Mouse (Mus musculus): ENCODE data around the gene Qrich2. TPM values are rescaled to one million over a fixed set of nuclear protein-coding genes. Genes with fewer than 3 reads are reported as not detected.

Gene Qrich2
- polyA plus RNA-seq, 1 experiment, result 1.2 TPM

GRCm38 (mm10) chr11:116445596-116446307 lies 20.3 kb downstream of the Qrich2 start:
- DNase-seq (ENCODE audit: low read depth), result no peak

GRCm38 (mm10) chr11:116443935-116444334 lies 22.1 kb downstream of the Qrich2 start:
- DNase-seq (ENCODE audit: low read depth), result no peak

GRCm38 (mm10) chr11:116443311-116443710 lies 22.7 kb downstream of the Qrich2 start:
- no peak for DNase-seq (ENCODE audit: low read depth)

- DNase-seq (ENCODE audit: low read depth), result no peak
These were observed 23.2 kb downstream of the Qrich2 start for GRCm38 (mm10) chr11:116442867-116443177.

GRCm38 (mm10) chr11:116442129-116442866 lies 23.7 kb downstream of the Qrich2 start:
- no peak for DNase-seq (ENCODE audit: low read depth)

GRCm38 (mm10) chr11:116440408-116441068 lies 25.5 kb downstream of the Qrich2 start:
- DNase-seq (ENCODE audit: low read depth), result no peak

GRCm38 (mm10) chr11:116439269-116440240 lies 26.5 kb downstream of the Qrich2 start:
- no peak for DNase-seq (ENCODE audit: low read depth)

GRCm38 (mm10) chr11:116437541-116437940 lies 28.5 kb downstream of the Qrich2 start:
- DNase-seq (ENCODE audit: low read depth), result no peak

- no peak for DNase-seq (ENCODE audit: low read depth)
These were observed 29.2 kb downstream of the Qrich2 start for GRCm38 (mm10) chr11:116436725-116437331.

- DNase-seq (ENCODE audit: low read depth), result no peak
These were observed 29.9 kb downstream of the Qrich2 start for GRCm38 (mm10) chr11:116435992-116436724.

- no peak for DNase-seq (ENCODE audit: low read depth)
These were observed 30.9 kb downstream of the Qrich2 start for GRCm38 (mm10) chr11:116434967-116435752.

GRCm38 (mm10) chr11:116434287-116434966 lies 31.6 kb downstream of the Qrich2 start:
- no peak for DNase-seq (ENCODE audit: low read depth)

GRCm38 (mm10) chr11:116433356-116434286 lies 32.4 kb downstream of the Qrich2 start, which contains the start of gene Ubald2:
TSS of gene Ubald2 (plus strand) at chr11:116434094.
- DNase-seq (ENCODE audit: low read depth), result peak; percentile 99

GRCm38 (mm10) chr11:116432593-116433355 lies 33.3 kb downstream of the Qrich2 start:
- no peak for DNase-seq (ENCODE audit: low read depth)

GRCm38 (mm10) chr11:116432127-116432526 lies 33.9 kb downstream of the Qrich2 start:
- no peak for DNase-seq (ENCODE audit: low read depth)

- peak; percentile 82 for DNase-seq (ENCODE audit: low read depth)
These were observed 34.5 kb downstream of the Qrich2 start for GRCm38 (mm10) chr11:116431428-116432077.

Measured in gonadal fat pad, adult 2 months (tissue).